Mouse (Mus musculus): Measurements from ENCODE around the gene Ccdc9b. TPM values are rescaled to one million over a fixed set of nuclear protein-coding genes. Genes with fewer than 3 reads are reported as not detected.
A peak's percentile ranks its signal among the peaks of the same experiment; 100 is the strongest.

Ccdc9b gene
- 1 to 10 TPM; 7.6 to 9.6 TPM for total RNA-seq (2021)
- long read RNA-seq, experiment 1, partial matches to known transcripts: 0 of 1 reads
- long read RNA-seq, experiment 1, other reads (novel, unspliced or antisense): 1 of 1 reads
- long read RNA-seq, experiment 2, partial matches to known transcripts: 0 of 1 reads
- long read RNA-seq, experiment 2, other reads (novel, unspliced or antisense): 1 of 1 reads

GRCm38 (mm10) chr2:118761906-118762783 lies at the start of gene Ccdc9b:
Gene Ccdc9b, minus strand, starts transcription at chr2:118762661.
- H3K4me3 ChIP-seq: peak within 1 kb of the TSS; percentile 48
- H3K27ac ChIP-seq: peak within 1 kb of the TSS; percentile 99
- DNase-seq (ENCODE audit: low spot score in 2 of 2): peak; percentile 86
- TF ChIP-seq CTCF (conservative IDR thresholded peaks at IDR 0.05): 0 out of 2 replicates have a peak, but pooled peaks have one; percentile 6

- H3K4me3 ChIP-seq: no peak overlapping the region
- no peak for DNase-seq (ENCODE audit: low spot score in 2 of 2)
- H3K27ac ChIP-seq: no peak overlapping the region
- TF ChIP-seq CTCF (conservative IDR thresholded peaks at IDR 0.05): no peak
Measured at GRCm38 (mm10) chr2:118810861-118811260, 48.4 kb upstream of the Ccdc9b start.

DNA sequence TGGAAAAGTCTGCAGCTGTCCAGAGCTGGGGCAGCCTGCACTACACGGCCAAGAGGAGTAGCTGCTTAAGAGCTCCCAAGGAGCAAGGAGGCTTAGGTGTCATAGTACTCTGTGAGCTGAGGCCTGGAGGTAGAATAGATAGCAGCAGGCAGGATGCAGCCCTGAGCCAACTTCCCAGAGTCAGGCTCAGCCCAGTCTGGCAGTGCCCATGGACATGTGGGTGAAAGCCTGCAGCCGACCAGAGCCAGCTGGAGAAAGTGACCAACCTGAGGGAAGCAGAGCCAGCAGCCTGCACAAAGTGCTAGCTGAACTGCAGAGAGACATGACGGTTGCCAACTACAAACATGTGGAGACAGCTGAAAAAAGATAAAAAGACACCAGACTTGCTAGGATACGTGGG lies 44.4 kb upstream of the Ccdc9b start:
- no peak overlapping the region for H3K4me3 ChIP-seq
- no peak for DNase-seq (ENCODE audit: low spot score in 2 of 2)
- TF ChIP-seq CTCF (conservative IDR thresholded peaks at IDR 0.05): no peak
- no peak overlapping the region for H3K27ac ChIP-seq

DNA sequence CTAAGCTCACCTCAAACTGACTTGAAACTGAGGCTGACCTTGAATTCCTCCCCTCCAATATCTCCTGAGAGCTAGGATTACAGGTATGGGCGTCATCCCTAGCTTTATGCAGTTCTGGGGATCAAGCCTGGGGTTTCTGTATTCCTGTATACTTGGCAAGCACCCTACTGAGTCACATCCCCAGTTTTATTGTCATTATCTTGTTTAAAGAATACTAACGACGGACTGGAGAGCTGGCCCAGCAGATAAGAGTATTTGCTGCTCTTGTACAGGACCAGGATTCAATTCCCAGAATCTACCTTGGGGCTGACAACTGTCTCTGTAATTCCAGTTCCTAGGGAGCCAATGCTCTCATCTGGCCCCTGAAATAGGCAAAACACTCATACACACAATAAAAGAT lies 43.3 kb upstream of the Ccdc9b start:
- no peak for DNase-seq (ENCODE audit: low spot score in 2 of 2)
- TF ChIP-seq CTCF (conservative IDR thresholded peaks at IDR 0.05): no peak
- Histone ChIP-seq H3K4me3 (no peak overlapping the region), H3K27ac (no peak overlapping the region)

DNA sequence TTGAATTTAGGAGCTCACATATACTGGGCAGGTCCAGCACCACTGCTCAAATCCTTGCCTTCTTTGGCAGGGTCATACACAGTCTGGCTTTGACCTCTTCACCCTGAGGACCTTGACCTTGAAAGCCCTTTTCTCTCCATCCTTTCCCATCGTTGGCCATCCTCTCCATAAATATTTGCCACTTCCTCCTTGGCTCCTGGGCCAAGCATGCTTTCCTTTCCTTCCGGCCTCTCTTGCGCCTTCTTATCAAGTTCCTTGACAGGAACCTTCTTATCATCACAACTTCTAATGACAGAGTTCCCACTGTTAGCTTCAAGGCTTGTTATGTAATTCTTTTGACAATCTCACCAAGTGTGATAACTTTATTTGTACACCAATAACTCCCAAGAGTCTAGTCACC lies 42.7 kb upstream of the Ccdc9b start:
- no peak for DNase-seq (ENCODE audit: low spot score in 2 of 2)
- H3K4me3 ChIP-seq: no peak overlapping the region
- H3K27ac ChIP-seq: no peak overlapping the region
- TF ChIP-seq CTCF (conservative IDR thresholded peaks at IDR 0.05): no peak

DNA sequence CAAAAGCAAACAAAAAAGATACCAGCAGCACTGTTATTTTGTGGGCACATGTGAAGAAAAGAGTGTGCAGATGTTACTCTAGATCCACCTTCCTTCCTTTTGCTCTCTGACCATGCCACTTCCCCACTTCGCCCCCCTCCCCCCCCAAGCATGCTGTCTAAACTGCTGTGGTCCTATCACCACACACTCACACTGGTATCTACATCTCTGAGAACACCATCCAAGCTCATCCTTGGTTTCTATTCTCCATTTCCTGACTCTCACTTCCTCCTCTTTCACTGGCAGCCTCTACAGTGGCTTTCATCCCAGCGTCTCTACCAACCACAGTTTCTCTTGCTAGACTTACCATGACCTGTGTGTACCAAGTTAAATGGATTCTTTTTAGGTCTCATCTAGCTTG lies 42.0 kb upstream of the Ccdc9b start:
- DNase-seq (ENCODE audit: low spot score in 2 of 2): no peak
- TF ChIP-seq CTCF (conservative IDR thresholded peaks at IDR 0.05): no peak

DNA sequence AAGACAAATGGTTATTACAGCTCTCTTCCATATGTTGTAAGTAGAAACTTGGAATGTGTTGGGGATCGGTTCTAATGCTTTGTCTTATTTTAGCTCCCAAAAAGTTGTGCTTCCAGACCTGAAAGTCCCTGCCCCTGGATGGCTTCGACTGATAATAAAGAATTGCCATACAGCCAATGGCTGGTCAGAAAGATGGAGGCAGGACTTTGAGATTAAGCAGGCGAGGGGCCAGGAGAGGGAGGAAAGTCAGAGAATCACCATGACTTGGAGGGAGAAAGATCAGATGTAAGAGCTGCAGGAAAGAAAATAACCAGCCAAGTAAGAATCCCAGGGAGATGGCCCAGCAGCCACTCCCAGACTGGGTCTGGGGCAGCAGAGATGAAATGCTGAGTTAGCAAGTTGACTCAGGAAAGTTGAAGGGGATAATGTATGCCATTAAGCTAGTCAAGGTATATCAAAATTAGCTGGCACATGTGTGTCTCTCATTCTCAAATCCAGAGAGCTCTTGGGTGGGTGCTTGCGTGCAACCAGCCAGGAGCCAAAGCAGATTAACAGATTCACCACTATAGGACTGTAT lies 40.2 kb upstream of the Ccdc9b start:
- TF ChIP-seq CTCF (conservative IDR thresholded peaks at IDR 0.05): no peak
- Histone ChIP-seq H3K27ac (no peak overlapping the region), H3K4me3 (no peak overlapping the region)
- no peak for DNase-seq (ENCODE audit: low spot score in 2 of 2)

More for the DNA sequence above, 42.0 kb upstream of the Ccdc9b start:
- Histone ChIP-seq H3K4me3 (no peak overlapping the region), H3K27ac (no peak overlapping the region)

- Histone ChIP-seq H3K4me3 (no peak overlapping the region), H3K27ac (no peak overlapping the region)
- TF ChIP-seq CTCF (conservative IDR thresholded peaks at IDR 0.05): no peak
- no peak for DNase-seq (ENCODE audit: low spot score in 2 of 2)
Measured at GRCm38 (mm10) chr2:118793636-118794035, 31.2 kb upstream of the Ccdc9b start.

DNA sequence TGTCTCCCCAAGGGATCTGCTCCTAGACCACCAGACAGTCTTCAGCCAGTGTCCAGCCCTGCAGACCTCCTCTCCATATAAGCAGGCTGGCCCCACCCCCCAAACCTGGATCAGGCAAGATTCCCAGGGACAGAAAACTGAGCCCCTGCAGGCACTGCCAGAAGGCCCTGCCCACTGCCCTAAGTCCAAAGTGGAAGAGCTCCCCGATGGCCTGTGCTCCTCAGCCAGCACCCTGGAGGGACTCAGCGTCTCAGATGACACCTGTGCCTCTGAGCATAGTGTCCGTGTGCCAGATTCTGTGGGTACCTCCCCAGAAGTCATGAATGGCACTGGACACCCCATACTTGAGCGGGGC lies 29.8 kb upstream of the Ccdc9b start:
- no peak for TF ChIP-seq CTCF (conservative IDR thresholded peaks at IDR 0.05)

DNA sequence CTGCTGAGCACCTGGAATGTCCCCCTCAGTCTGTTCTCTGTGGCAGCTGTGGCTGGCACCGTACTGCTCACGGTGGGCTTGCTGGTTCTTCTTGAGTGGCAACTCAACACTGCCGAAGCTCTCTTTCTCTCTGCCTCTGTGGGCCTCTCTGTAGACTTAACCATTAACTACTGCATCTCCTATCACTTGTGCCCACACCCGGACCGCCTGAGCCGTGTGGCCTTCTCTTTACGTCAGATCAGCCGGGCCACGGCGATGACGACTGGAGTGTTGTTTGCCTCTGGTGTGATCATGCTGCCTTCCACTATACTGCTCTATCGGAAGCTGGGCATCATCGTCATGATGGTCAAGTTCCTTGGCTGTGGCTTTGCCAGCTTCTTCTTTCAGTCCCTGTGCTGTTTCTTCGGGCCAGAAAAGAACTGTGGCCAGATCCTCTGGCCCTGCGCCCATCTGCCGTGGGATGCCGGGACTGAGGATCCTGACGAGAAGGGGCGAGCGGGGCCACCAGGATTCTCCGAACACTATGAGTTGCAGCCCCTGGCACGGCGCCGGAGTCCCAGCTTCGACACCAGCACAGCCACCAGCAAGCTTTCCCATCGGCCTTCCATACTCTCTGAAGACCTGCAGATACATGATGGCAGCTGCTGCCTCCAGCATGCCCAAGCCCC lies 29.3 kb upstream of the Ccdc9b start:
- no peak for TF ChIP-seq CTCF (conservative IDR thresholded peaks at IDR 0.05)
- H3K27ac ChIP-seq: no peak overlapping the region
- H3K4me3 ChIP-seq: no peak overlapping the region
- DNase-seq (ENCODE audit: low spot score in 2 of 2): no peak

More for the DNA sequence above, 29.8 kb upstream of the Ccdc9b start:
- H3K27ac ChIP-seq: no peak overlapping the region
- no peak for DNase-seq (ENCODE audit: low spot score in 2 of 2)
- H3K4me3 ChIP-seq: no peak overlapping the region

DNA sequence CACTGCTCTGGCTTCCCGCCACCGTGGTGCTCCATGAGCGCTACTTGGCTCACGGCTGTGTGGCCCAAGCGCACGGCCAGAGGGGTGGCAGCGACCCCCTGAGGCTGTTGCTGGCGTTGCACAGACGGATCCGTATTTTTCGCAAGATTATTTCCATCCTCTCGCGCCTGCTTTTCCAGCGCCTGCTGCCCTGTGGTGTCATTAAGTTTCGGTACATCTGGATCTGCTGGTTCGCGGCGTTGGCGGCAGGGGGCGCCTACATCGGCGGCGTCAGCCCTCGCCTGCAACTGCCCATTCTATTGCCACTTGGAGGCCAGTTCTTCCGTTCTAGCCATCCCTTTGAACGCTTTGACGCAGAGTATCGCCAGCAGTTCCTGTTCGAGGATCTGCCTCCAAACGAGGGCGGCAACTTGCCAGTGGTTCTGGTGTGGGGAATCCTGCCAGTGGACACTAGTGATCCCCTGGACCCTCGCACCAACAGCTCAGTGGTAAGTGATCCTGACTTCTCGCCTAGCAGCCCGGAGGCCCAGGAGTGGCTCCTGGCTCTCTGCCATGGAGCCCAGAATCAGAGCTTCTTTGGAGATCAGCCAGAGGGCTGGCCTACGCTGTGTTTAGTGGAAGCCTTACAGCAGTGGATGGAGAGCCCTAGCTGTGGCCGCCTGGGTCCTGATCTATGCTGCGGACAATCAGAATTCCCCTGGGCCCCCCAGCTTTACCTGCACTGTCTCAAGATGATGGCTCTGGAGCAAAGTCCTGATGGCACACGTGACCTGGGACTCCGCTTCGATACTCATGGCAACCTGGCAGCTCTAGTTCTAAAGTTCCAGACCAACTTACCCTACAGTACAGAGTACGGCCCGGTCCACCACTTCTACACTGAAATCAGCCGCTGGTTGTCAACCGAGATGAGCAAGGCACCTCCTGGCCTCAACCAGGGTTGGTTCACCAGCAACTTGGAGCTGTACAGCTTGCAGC lies 28.4 kb upstream of the Ccdc9b start:
- DNase-seq (ENCODE audit: low spot score in 2 of 2): peak; percentile 61 to 63
- Histone ChIP-seq H3K4me3 (peak overlapping the region; percentile 17; the same call in 1 of the 2 replicates), H3K27ac (peak overlapping the region; percentile 51; the same call in 1 of the 2 replicates)
- TF ChIP-seq CTCF (conservative IDR thresholded peaks at IDR 0.05): peak; percentile 84

DNA sequence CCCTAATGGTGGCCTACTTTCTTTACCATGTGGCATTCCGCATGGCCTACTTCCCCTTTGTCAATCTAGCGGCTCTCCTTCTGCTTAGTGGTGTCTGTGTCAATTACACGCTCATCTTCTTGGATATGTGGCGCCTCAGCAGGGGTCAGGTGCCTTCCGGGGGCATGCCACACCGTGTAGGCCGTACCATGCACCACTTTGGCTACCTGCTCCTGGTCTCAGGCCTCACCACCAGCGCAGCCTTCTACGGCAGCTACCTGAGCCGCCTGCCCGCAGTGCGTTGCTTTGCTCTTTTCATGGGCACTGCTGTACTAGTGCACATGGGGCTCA lies 27.7 kb upstream of the Ccdc9b start:
- no peak for DNase-seq (ENCODE audit: low spot score in 2 of 2)
- TF ChIP-seq CTCF (conservative IDR thresholded peaks at IDR 0.05): no peak
- peak overlapping the region; percentile 51; the same call in 1 of the 2 replicates for H3K27ac ChIP-seq
- H3K4me3 ChIP-seq: peak overlapping the region; percentile 17; the same call in 1 of the 2 replicates
